Mouse (Mus musculus) stomach, embryonic 16.5 days (tissue): ENCODE measurements around the gene Esrrb. TPM values are rescaled to one million over a fixed set of nuclear protein-coding genes. Genes with fewer than 3 reads are reported as not detected.
A peak's percentile ranks its signal among the peaks of the same experiment; 100 is the strongest.

ENCODE experiments used
- ATAC-seq: fragments of 200-750 bp; cut with Nextera tagmentation; 2 replicates; pipeline ENCODE4 v1.8.0; 2017; ENCODE audit warnings: moderate number of reproducible peaks, moderate TSS enrichment; ENCODE audit not compliant: insufficient read depth, low FRiP score
- H3K27ac ChIP-seq: fragments of 300-500 bp; sonication (generic); 2 replicates; pipeline ENCODE4 v1.5.1; 2014; ENCODE audit warnings: low read length
- H3K27me3 ChIP-seq: fragments of 300-500 bp; sonication (generic); 2 replicates; pipeline ENCODE4 v1.6.1; 2014; ENCODE audit warnings: low read length, control low read depth, mixed read lengths; ENCODE audit not compliant: control insufficient read depth, insufficient read depth
- H3K36me3 ChIP-seq: fragments of 300-500 bp; sonication (generic); 2 replicates; pipeline ENCODE4 v1.6.1; 2014; ENCODE audit warnings: low read length; ENCODE audit not compliant: control insufficient read depth, insufficient read depth
- H3K4me1 ChIP-seq: fragments of 300-500 bp; sonication (generic); 2 replicates; pipeline ENCODE4 v1.6.1; 2014; ENCODE audit warnings: low read length, control low read depth, mixed read lengths; ENCODE audit not compliant: control insufficient read depth, insufficient read depth
- H3K4me2 ChIP-seq: fragments of 300-500 bp; sonication (generic); 2 replicates; pipeline ENCODE4 v1.6.1; 2014; ENCODE audit warnings: low read depth, low read length, mixed read lengths
- H3K4me3 ChIP-seq: fragments of 300-500 bp; sonication (generic); replicated peaks from 2 replicates; pipeline ENCODE4 v1.5.1; 2014; ENCODE audit warnings: mild to moderate bottlenecking, low read length
- H3K9ac ChIP-seq: fragments of 300-500 bp; sonication (generic); 2 replicates; pipeline ENCODE4 v1.6.1; 2014; ENCODE audit warnings: low read length
- H3K9me3 ChIP-seq: fragments of 300-500 bp; sonication (generic); replicated peaks from 2 replicates; pipeline ENCODE4 v1.6.1; 2016; ENCODE audit warnings: low read length, control low read depth; ENCODE audit not compliant: control insufficient read depth
- whole genome bisulfite sequencing: fragments of 180-500 bp; shearing (Covaris S2); extraction: QIAGEN DNeasy Blood & Tissue Kit; methylation state at CpG from one replicate; pipeline ENCODE4 v1.1.7; 2014; 5-methylcytosine and 5-hydroxymethylcytosine counted together
- polyA plus RNA-seq: library from polyadenylated mRNA; unstranded; fragments of >200 nt; fragmentation: Nextera tagmentation; extraction: Ambion mirVana; gene quantifications from 2 replicates; pipeline ENCODE4 v1.2.1, GENCODE M21; 2015

Gene Esrrb
- polyA plus RNA-seq, 1 experiment from 2014 or later, result 0.26 TPM

DNA sequence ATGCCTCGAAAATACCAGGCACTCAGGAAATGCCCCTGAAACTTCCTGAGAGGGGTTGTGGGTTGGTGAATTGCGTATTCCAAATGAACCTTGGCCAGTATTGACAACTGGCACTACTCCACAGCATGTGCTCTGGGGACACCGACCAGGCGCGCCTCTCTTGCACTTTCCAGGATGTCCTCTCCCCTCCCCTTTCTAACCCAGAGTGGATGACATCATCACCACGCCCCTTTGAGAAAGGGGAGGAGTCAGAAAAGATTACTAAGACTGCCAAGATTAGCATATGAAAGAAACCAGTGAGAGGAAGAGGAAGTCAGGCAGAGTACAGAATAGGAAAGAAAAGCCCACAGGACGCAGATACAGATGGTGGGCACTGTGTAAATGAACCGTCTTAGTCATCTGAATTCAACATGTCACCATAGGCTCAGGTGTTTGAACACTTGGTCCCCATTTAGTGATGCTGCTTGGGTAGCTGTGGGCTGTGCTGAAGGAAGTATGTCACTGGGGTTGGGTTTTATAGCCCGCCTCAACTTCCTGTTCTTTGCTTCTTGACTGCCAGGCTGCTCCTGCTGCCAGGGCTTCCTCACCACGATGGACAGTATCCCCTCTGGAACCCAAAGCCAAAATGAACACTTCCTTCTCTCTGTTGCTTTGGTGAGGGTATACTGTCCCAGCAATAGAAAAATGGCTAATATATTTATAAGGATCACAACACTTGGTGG lies 196.0 kb downstream of the Esrrb start:
- no peaks in the 10 kb centered on the region for H3K36me3 ChIP-seq
- no peaks in the 10 kb centered on the region for H3K4me1 ChIP-seq
- no peak for ATAC-seq
- no peaks in the 10 kb centered on the region for H3K27me3 ChIP-seq
- WGBS, result 39% methylated on average over 10 of the region's 10 CpGs
- no peak overlapping the region for H3K4me3 ChIP-seq
- H3K9me3 ChIP-seq, result no peaks in the 10 kb centered on the region
- H3K9ac ChIP-seq, result no peak overlapping the region
- no peak overlapping the region for H3K27ac ChIP-seq
- H3K4me2 ChIP-seq, result no peak overlapping the region

DNA sequence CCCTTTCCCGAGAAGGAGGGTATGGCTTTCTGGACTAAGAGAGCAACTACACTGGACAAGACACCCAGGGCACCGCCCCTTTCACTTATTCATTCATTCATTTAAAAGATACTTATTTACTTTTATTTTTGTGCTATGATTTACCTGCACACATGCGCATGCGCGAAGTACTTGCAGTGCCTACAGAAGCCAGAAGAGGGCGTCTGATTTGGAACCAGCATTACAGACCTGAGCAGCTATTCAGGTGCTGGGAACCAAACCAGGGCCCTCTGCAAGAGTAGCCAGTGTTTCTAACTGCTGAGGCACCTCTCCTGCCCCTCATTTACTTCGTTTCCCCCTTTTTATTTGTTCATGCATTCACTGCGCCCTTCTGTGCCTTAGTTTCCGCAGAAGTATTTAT lies 198.0 kb downstream of the Esrrb start:
- H3K9me3 ChIP-seq, result no peaks in the 10 kb centered on the region
- no peak overlapping the region for H3K27ac ChIP-seq
- no peaks in the 10 kb centered on the region for H3K4me1 ChIP-seq
- no peak overlapping the region for H3K9ac ChIP-seq
- H3K27me3 ChIP-seq, result no peaks in the 10 kb centered on the region
- H3K4me2 ChIP-seq, result no peak overlapping the region
- WGBS, result 90% methylated on average over 9 of the region's 9 CpGs
- no peaks in the 10 kb centered on the region for H3K36me3 ChIP-seq
- ATAC-seq, result no peak
- H3K4me3 ChIP-seq, result no peak overlapping the region

DNA sequence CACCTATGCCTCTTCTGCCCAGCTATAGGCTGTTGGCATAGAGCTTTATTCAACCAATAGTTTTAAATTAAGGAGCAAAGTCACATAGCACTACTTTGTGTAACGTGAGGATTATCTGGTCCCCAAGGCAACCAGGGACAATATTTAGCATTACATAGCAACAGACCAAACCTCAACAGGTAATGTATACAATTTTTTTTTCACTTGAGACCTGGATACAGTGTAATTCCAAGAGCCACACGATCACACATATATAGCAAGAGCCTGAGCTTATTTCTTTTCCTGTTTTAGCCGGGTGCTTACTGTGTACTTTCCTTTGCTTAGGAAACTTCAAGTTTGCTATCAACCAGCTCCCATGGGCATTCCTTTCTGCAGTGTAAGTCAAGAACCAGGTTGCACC lies 201.8 kb downstream of the Esrrb start:
- peak; percentile 73; the same call in 1 of the 2 replicates for ATAC-seq
- WGBS, result 50% methylated on average over 3 of the region's 3 CpGs
- Histone ChIP-seq H3K4me1 (no peaks in the 10 kb centered on the region), H3K27me3 (no peaks in the 10 kb centered on the region), H3K27ac (0 out of 2 replicates have a peak overlapping the region, but pooled peaks have one; percentile 19), H3K9me3 (no peaks in the 10 kb centered on the region), H3K36me3 (no peaks in the 10 kb centered on the region), H3K9ac (no peak overlapping the region), H3K4me3 (no peak overlapping the region), H3K4me2 (no peak overlapping the region)

DNA sequence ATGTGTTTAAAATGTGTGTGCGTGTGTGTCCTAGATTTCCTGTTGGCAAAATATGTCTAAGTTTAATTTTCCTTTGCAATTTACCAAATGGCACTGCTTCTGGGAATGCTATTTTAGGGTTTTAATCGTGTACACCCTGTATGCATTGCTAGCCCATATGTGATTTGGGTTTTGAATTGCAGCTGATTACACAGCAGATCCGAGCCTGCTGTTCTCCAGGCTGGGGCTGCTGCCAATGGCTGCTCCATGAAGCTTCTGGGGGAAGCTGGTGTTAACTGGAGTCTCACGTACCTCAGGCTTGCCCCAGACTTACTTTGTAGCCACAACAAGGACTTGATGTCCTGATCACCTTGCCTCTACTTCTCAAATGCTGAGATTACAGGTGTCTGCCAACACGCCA lies 205.1 kb downstream of the Esrrb start:
- H3K4me1 ChIP-seq, result no peaks in the 10 kb centered on the region
- H3K4me3 ChIP-seq, result no peak overlapping the region
- 67% methylated on average over 5 of the region's 5 CpGs for WGBS
- no peaks in the 10 kb centered on the region for H3K36me3 ChIP-seq
- no peak overlapping the region for H3K27ac ChIP-seq
- no peak overlapping the region for H3K9ac ChIP-seq
- no peak overlapping the region for H3K4me2 ChIP-seq
- no peaks in the 10 kb centered on the region for H3K27me3 ChIP-seq
- no peak for ATAC-seq
- H3K9me3 ChIP-seq, result no peaks in the 10 kb centered on the region

Other genes starting within 250 kb of the Esrrb start
- gene Gpatch2l, start 119.3 kb upstream of the Esrrb start, polyA plus RNA-seq, result 15.5 and 17.2 TPM in 2 replicates